Mouse (Mus musculus): ENCODE measurements around the gene Ppil2. TPM values are rescaled to one million over a fixed set of nuclear protein-coding genes. Genes with fewer than 3 reads are reported as not detected.

The Ppil2 gene
- polyA plus RNA-seq (2012; rRNA removed) (29.1 and 33.4 TPM in 2 replicates), polyA plus RNA-seq (2014; fragmentation: Nextera tagmentation; extraction: Ambion mirVana) (46.1 and 50.5 TPM in 2 replicates)

GRCm38 (mm10) chr16:17110771-17111743, at the start of gene Ppil2:
Gene Ppil2 (minus strand): TSS chr16:17111257.
- H3K36me3 ChIP-seq (replicated peaks; ENCODE audit: control insufficient read depth, insufficient read depth, low read depth): peaks cover 20% of the 10 kb centered on the region

GRCm38 (mm10) chr16:17154346-17154745, 43.3 kb upstream of the Ppil2 start:
- Histone ChIP-seq H3K4me3 (ENCODE audit: insufficient read depth in 1 of 2, low read depth in 2 of 2, low read length in 2 of 2) (no peak overlapping the region), H3K4me2 (ENCODE audit: low read depth) (no peak overlapping the region), H3K9ac (replicated peaks) (no peak overlapping the region), H3K9me3 (ENCODE audit: control insufficient read depth, low read length) (no peaks in the 10 kb centered on the region), H3K36me3 (replicated peaks; ENCODE audit: control insufficient read depth, insufficient read depth, low read depth) (peaks cover 28% of the 10 kb centered on the region), H3K27ac (no peak overlapping the region), H3K4me1 (replicated peaks; ENCODE audit: control insufficient read depth in 2 of 2, insufficient read depth in 2 of 2, low read length in 1 of 2) (no peaks in the 10 kb centered on the region), H3K27me3 (ENCODE audit: control insufficient read depth, insufficient read depth, low read length) (no peaks in the 10 kb centered on the region)
- TF ChIP-seq CTCF (IDR thresholded peaks at IDR 0.05; ENCODE audit: low read depth) (no peak), EP300 (IDR thresholded peaks at IDR 0.05; ENCODE audit: low read depth) (no peak)
- no peak for DNase-seq (ENCODE audit: low read depth in 3 of 3, low spot score in 3 of 3)
- WGBS (ENCODE audit: insufficient replicate concordance): 81% methylated on average over 2 of the region's 2 CpGs
- ATAC-seq (ENCODE audit: insufficient read depth): no peak

More at GRCm38 (mm10) chr16:17110771-17111743, at the start of gene Ppil2:
- WGBS (ENCODE audit: insufficient replicate concordance): 5% methylated on average over 38 of the region's 38 CpGs
- Histone ChIP-seq H3K27me3 (ENCODE audit: control insufficient read depth, insufficient read depth, low read length) (no peaks in the 10 kb centered on the region), H3K4me2 (ENCODE audit: low read depth) (peak within 1 kb of the TSS; percentile 79), H3K27ac (peak within 1 kb of the TSS; percentile 49), H3K4me3 (ENCODE audit: insufficient read depth in 1 of 2, low read depth in 2 of 2, low read length in 2 of 2) (peak within 1 kb of the TSS; percentile 81 to 88), H3K4me1 (replicated peaks; ENCODE audit: control insufficient read depth in 2 of 2, insufficient read depth in 2 of 2, low read length in 1 of 2) (peaks cover 3 to 6% of the 10 kb centered on the region in 2 experiments), H3K9ac (replicated peaks) (peak within 1 kb of the TSS; percentile 83), H3K9me3 (ENCODE audit: control insufficient read depth, low read length) (no peaks in the 10 kb centered on the region)
- ATAC-seq (ENCODE audit: insufficient read depth) (peak; percentile 87), DNase-seq (ENCODE audit: low read depth in 3 of 3, low spot score in 3 of 3) (peak; percentile 64 to 77 (median 72))
- TF ChIP-seq EP300 (IDR thresholded peaks at IDR 0.05; ENCODE audit: low read depth) (no peak), CTCF (IDR thresholded peaks at IDR 0.05; ENCODE audit: low read depth) (0 out of 2 replicates have a peak, but pooled peaks have one; percentile 7)

GRCm38 (mm10) chr16:17151874-17152273, 40.8 kb upstream of the Ppil2 start:
- DNase-seq (ENCODE audit: low read depth in 3 of 3, low spot score in 3 of 3): no peak
- WGBS (ENCODE audit: insufficient replicate concordance): 83% methylated on average over 4 of the region's 4 CpGs
- Histone ChIP-seq H3K4me1 (replicated peaks; ENCODE audit: control insufficient read depth in 2 of 2, insufficient read depth in 2 of 2, low read length in 1 of 2) (peaks cover 2 to 10% of the 10 kb centered on the region in 2 experiments; a peak in 3 of 4 replicates), H3K4me3 (ENCODE audit: insufficient read depth in 1 of 2, low read depth in 2 of 2, low read length in 2 of 2) (no peak overlapping the region), H3K9ac (replicated peaks) (no peak overlapping the region), H3K4me2 (ENCODE audit: low read depth) (no peak overlapping the region), H3K9me3 (ENCODE audit: control insufficient read depth, low read length) (no peaks in the 10 kb centered on the region), H3K27ac (no peak overlapping the region), H3K36me3 (replicated peaks; ENCODE audit: control insufficient read depth, insufficient read depth, low read depth) (peaks cover 15% of the 10 kb centered on the region), H3K27me3 (ENCODE audit: control insufficient read depth, insufficient read depth, low read length) (no peaks in the 10 kb centered on the region)
- ATAC-seq (ENCODE audit: insufficient read depth): no peak
- TF ChIP-seq EP300 (IDR thresholded peaks at IDR 0.05; ENCODE audit: low read depth) (no peak), CTCF (IDR thresholded peaks at IDR 0.05; ENCODE audit: low read depth) (no peak)

GRCm38 (mm10) chr16:17150520-17151258, 39.6 kb upstream of the Ppil2 start:
- peaks cover 15% of the 10 kb centered on the region for H3K36me3 ChIP-seq (replicated peaks; ENCODE audit: control insufficient read depth, insufficient read depth, low read depth)
- no peak overlapping the region for H3K27ac ChIP-seq
- no peak overlapping the region for H3K4me2 ChIP-seq (ENCODE audit: low read depth)
- WGBS (ENCODE audit: insufficient replicate concordance): 80% methylated on average over 7 of the region's 7 CpGs
- peaks cover 2 to 10% of the 10 kb centered on the region in 2 experiments; a peak in 3 of 4 replicates for H3K4me1 ChIP-seq (replicated peaks; ENCODE audit: control insufficient read depth in 2 of 2, insufficient read depth in 2 of 2, low read length in 1 of 2)
- no peak for TF ChIP-seq EP300 (IDR thresholded peaks at IDR 0.05; ENCODE audit: low read depth)
- TF ChIP-seq CTCF (IDR thresholded peaks at IDR 0.05; ENCODE audit: low read depth): no peak
- no peak overlapping the region for H3K9ac ChIP-seq (replicated peaks)
- no peak overlapping the region for H3K4me3 ChIP-seq (ENCODE audit: insufficient read depth in 1 of 2, low read depth in 2 of 2, low read length in 2 of 2)
- ATAC-seq (ENCODE audit: insufficient read depth) (no peak), DNase-seq (ENCODE audit: low read depth in 3 of 3, low spot score in 3 of 3) (no peak)
- H3K9me3 ChIP-seq (ENCODE audit: control insufficient read depth, low read length): no peaks in the 10 kb centered on the region
- no peaks in the 10 kb centered on the region for H3K27me3 ChIP-seq (ENCODE audit: control insufficient read depth, insufficient read depth, low read length)
